Mouse (Mus musculus): ENCODE data around the gene Pth. TPM values are rescaled to one million over a fixed set of nuclear protein-coding genes. Genes with fewer than 3 reads are reported as not detected.

Pth gene
- polyA plus RNA-seq (2021; fragmentation: Nextera tagmentation), result not detected in 2 replicates
- long read RNA-seq, experiment 1, result 0 reads
- long read RNA-seq, experiment 2, result 0 reads

DNA sequence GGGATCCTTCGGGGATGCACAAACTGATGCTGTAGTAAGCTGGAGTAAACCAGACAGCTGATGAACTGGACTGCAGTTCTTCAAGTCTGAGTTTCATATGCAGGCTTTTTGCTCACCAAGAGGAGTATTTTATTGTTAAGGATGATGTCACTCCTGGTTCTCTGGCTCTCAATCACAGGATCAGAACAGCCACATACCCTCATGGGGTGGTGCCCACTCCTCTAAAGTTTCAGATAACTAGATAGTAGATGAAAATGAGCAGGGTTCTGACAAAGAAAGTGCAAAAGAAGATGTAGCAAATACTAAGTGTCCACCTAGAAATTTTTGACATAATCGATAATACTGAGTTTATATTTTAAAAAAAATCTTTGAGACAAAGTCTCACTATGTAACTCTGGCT, at the start of gene Pth:
TSS of gene Pth (minus strand) at position 101 of the 400 bp plus-strand sequence.

DNA sequence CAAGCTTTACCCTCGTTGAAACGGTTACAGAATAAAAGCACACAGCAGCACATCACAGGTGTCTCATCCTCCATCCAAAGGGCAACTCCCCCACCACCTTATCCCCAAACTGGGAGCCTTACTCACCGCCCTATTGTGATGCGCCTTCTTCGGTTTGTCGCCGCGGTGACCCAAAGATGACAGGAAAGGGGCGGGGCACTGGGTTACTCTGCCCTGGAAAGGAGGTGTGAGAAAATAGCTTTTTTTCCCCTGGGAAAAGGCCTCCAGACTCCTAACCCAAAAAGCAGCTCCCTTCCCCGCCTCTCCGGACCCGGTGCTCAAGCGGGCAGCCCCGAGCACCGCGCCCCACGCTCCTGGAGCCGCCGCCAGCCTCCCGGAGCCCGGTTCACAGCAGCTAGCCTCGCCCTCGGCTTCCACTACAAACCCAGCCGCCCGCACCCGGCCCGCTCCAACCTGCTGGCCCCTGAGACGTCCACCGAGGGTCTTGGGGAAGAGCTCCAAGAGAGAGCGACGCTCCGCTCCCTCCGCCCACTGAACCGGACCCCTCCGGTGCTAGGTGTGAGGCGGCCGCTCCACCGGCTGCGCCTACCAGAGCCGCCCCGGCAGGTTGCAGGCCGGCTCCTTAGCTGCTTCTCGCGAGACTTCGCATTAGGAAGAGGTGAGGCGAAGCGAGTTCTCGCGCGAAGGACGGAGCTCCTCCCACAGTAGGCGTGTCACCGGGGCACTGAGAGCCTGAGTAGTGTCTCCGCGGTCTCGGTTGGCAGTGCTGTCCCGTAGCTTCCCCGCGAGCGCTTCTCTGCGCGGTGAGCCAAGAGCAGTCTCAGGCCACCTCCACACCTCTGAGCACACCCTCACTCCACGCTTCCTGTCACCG, 19.4 kb downstream of the Pth start, which contains the start of gene Btbd10:
TSS of gene Btbd10 (minus strand) at position 647 of the 874 bp plus-strand sequence.

Other genes starting within 250 kb of the Pth start
- gene Arntl, start 181.1 kb downstream of the Pth start, polyA plus RNA-seq (2021; fragmentation: Nextera tagmentation), result 18.7 and 25.2 TPM in 2 replicates
- gene Btbd10, start 19.2 kb downstream of the Pth start, polyA plus RNA-seq (2021; fragmentation: Nextera tagmentation), result 56.9 and 71.0 TPM in 2 replicates
- 20.6 and 21.4 TPM in 2 replicates for gene Far1, start 125.3 kb upstream of the Pth start, polyA plus RNA-seq (2021; fragmentation: Nextera tagmentation)

Measured in left cerebral cortex, adult 6 months (tissue).